Mouse (Mus musculus) megakaryocyte-erythroid progenitor cell, adult 5-6 weeks (primary cell): Measurements from ENCODE around the gene Oprd1. TPM values are rescaled to one million over a fixed set of nuclear protein-coding genes. Genes with fewer than 3 reads are reported as not detected.

Experiments
- ATAC-seq: replicated peaks from 2 replicates; pipeline ENCODE4 v1.8.0; 2016; ENCODE audit warnings: mild to moderate bottlenecking, inconsistent platforms; ENCODE audit not compliant: severe bottlenecking, poor library complexity, low FRiP score, low TSS enrichment
- total RNA-seq, 2 experiments: library from RNA; stranded (forward) in 1 of 2; stranded (reverse) in 1 of 2; fragments of 200-1000, 215-1000 nt in 1 of 2; fragments of >200 nt in 1 of 2; fragmentation: Nextera tagmentation in 1 of 2; gene quantifications; 2 replicates each; pipeline ENCODE4 v1.2.3; 2014 to 2017

The Oprd1 gene
- total RNA-seq, 2 experiments from 2014 or later = not detected

- no peak for ATAC-seq
Measured at GRCm38 (mm10) chr4:132093136-132093535, 51.1 kb downstream of the Oprd1 start.

GRCm38 (mm10) chr4:132088921-132089320, 55.4 kb downstream of the Oprd1 start:
- ATAC-seq = peak; percentile 63; the same call in 1 of the 2 replicates

GRCm38 (mm10) chr4:132085114-132085513, 59.2 kb downstream of the Oprd1 start:
- no peak for ATAC-seq

- ATAC-seq = no peak
Measured at GRCm38 (mm10) chr4:132080492-132080983, 63.7 kb downstream of the Oprd1 start.

GRCm38 (mm10) chr4:132079555-132080275, 64.6 kb downstream of the Oprd1 start:
- no peak for ATAC-seq

GRCm38 (mm10) chr4:132078296-132078714, 66.0 kb downstream of the Oprd1 start:
- ATAC-seq = no peak

GRCm38 (mm10) chr4:132077445-132077844, 66.8 kb downstream of the Oprd1 start:
- peak; percentile 60 for ATAC-seq

GRCm38 (mm10) chr4:132076480-132077405, 67.5 kb downstream of the Oprd1 start:
- peak; percentile 64 for ATAC-seq

GRCm38 (mm10) chr4:132075796-132076195, 68.5 kb downstream of the Oprd1 start:
- no peak for ATAC-seq

GRCm38 (mm10) chr4:132074933-132075769, 69.1 kb downstream of the Oprd1 start, which contains the start of gene Epb41:
TSS of gene Epb41 (minus strand) at chr4:132075321.
- ATAC-seq = peak; percentile 72

GRCm38 (mm10) chr4:132074077-132074932, 70.0 kb downstream of the Oprd1 start, which contains the start of gene Gm10300:
TSS of gene Gm10300 (plus strand) at chr4:132074697.
- no peak for ATAC-seq

GRCm38 (mm10) chr4:132072946-132073345, 71.3 kb downstream of the Oprd1 start:
- no peak for ATAC-seq

- no peak for ATAC-seq
Measured at GRCm38 (mm10) chr4:132072156-132072555, 72.1 kb downstream of the Oprd1 start.

- ATAC-seq = no peak
Measured at GRCm38 (mm10) chr4:132071674-132072073, 72.6 kb downstream of the Oprd1 start.

GRCm38 (mm10) chr4:132067938-132068235, 76.4 kb downstream of the Oprd1 start:
- ATAC-seq = no peak

GRCm38 (mm10) chr4:132067112-132067937, 77.0 kb downstream of the Oprd1 start:
- peak; percentile 77 for ATAC-seq

GRCm38 (mm10) chr4:132066101-132066773, 78.0 kb downstream of the Oprd1 start:
- ATAC-seq = peak; percentile 31; the same call in 1 of the 2 replicates
